8 mouse cellular contexts compared by ENCODE assay signal in the genomic region with DNA sequence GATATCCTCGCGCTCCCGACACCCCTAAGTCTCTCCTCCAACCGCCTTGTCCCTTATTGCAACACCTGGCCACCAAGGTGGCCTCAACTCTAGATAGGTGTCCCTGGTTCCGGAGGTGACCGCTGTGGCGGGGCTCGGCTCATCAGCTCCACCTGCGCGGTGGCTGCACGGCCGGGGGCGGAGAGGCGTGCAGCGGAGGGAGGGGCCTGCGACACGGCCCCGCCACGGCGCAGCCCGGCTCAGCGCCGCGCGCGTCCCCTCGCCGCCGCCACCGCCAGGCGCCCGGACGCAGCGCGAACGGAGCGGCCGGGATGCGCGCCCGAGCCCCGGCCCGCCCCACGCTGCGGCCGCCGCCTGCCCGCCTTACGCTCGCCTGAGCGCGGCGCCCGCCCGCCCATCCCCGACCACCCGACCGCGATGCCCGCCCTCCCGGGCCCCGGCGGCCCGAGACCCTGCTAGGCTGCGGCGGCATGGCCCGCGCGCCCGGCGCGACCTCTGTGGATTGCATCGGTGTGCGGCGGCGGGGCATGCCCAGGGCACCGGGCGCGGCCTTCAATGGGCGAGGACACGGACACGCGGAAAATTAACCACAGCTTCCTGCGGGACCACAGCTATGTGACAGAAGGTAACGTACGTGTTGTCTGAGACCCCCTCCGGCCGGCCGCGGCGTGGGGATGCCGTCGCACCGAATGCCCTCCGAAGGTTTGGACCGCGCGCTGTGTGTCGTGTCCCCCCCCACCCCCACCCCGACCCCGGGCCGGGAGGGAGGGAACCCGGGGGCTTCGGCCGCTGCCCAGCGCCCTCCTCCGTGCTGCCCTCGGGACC. TPM values are rescaled to one million over a fixed set of nuclear protein-coding genes. Genes with fewer than 3 reads are reported as not detected.
A peak's percentile ranks its signal among the peaks of the same experiment; 100 is the strongest.
DNase-seq lines count a peak whose midpoint lies in the region; ATAC-seq and TF ChIP-seq lines count a peak whose summit lies in the region.

A gene (plus strand): TSS at position 248 of the 825 bp plus-strand sequence.

- peak within 1 kb of the TSS; percentile 54; the same call in 1 of the 2 replicates for H3K9ac ChIP-seq in heart, embryonic 13.5 days
- peak within 1 kb of the TSS; percentile 77 for H3K9ac ChIP-seq in forebrain, postnatal 0 days
- H3K9ac ChIP-seq in limb, embryonic 11.5 days (ENCODE audit: low read length), result no peak within 1 kb of the TSS

- no peak for DNase-seq in heart, postnatal 10 days
- DNase-seq in brain, embryonic 14.5 days (ENCODE audit: low read depth), result no peak
- DNase-seq in forebrain, postnatal 0 days, result peak; percentile 57
- peak; percentile 27 for DNase-seq in limb, embryonic 11.5 days (ENCODE audit: low spot score)
- DNase-seq in right cerebral cortex, postnatal 14 days, result peak; percentile 57
- DNase-seq in Muller cell, postnatal 12 days (ENCODE audit: inconsistent ontology term), result no peak

- no peak within 1 kb of the TSS for H3K27ac ChIP-seq in heart, embryonic 13.5 days (replicated peaks)
- H3K27ac ChIP-seq in forebrain, postnatal 0 days (ENCODE audit: low read depth, low read length), result peak within 1 kb of the TSS; percentile 80
- H3K27ac ChIP-seq in limb, embryonic 11.5 days (replicated peaks; ENCODE audit: low read depth, low read length), result no peak within 1 kb of the TSS

- H3K36me3 ChIP-seq in heart, embryonic 13.5 days, result no peaks in the 10 kb centered on the region
- H3K36me3 ChIP-seq in forebrain, postnatal 0 days (ENCODE audit: insufficient read depth), result no peaks in the 10 kb centered on the region
- H3K36me3 ChIP-seq in limb, embryonic 11.5 days (ENCODE audit: control insufficient read depth, insufficient read depth, low read length), result no peaks in the 10 kb centered on the region

- no peak for ATAC-seq in heart, embryonic 13.5 days (ENCODE audit: extremely low read depth, insufficient number of reproducible peaks, low FRiP score, low TSS enrichment)
- ATAC-seq in forebrain, postnatal 0 days, result peak; percentile 75
- ATAC-seq in limb, embryonic 11.5 days (ENCODE audit: insufficient number of reproducible peaks, low FRiP score, low TSS enrichment, low read depth), result no peak
- no peak for ATAC-seq in erythroid progenitor cell, adult 5-6 weeks (replicated peaks; ENCODE audit: low FRiP score, poor library complexity, severe bottlenecking)

- peaks cover 100% of the 10 kb centered on the region for H3K27me3 ChIP-seq in heart, embryonic 13.5 days (replicated peaks)
- peaks cover 21% of the 10 kb centered on the region for H3K27me3 ChIP-seq in forebrain, postnatal 0 days (ENCODE audit: insufficient read depth, low read length)
- peaks cover 80% of the 10 kb centered on the region for H3K27me3 ChIP-seq in limb, embryonic 11.5 days (ENCODE audit: control insufficient read depth, insufficient read depth, low read length)

- no peak for TF ChIP-seq CTCF in brain, embryonic 14.5 days (IDR thresholded peaks at IDR 0.05; ENCODE audit: borderline replicate concordance, extremely low read depth, insufficient read depth, insufficient read length)
- TF ChIP-seq CTCF in forebrain, postnatal 0 days (IDR thresholded peaks at IDR 0.05; ENCODE audit: low read depth), result no peak

- intact Hi-C loops in heart, postnatal 10 days (cut with DNase I), result no loop called here

- peak within 1 kb of the TSS; percentile 85 for H3K4me2 ChIP-seq in heart, embryonic 13.5 days
- peak within 1 kb of the TSS; percentile 81 for H3K4me2 ChIP-seq in forebrain, postnatal 0 days (ENCODE audit: low read depth)
- peak within 1 kb of the TSS; percentile 75 for H3K4me2 ChIP-seq in limb, embryonic 11.5 days (ENCODE audit: low read depth, severe bottlenecking)

- H3K4me1 ChIP-seq in heart, embryonic 13.5 days, result peaks cover 22% of the 10 kb centered on the region
- no peaks in the 10 kb centered on the region for H3K4me1 ChIP-seq in forebrain, postnatal 0 days (ENCODE audit: insufficient read depth)
- H3K4me1 ChIP-seq in limb, embryonic 11.5 days (ENCODE audit: control insufficient read depth, insufficient read depth, low read length), result peaks cover 8% of the 10 kb centered on the region; the same call in 1 of the 2 replicates

- 1% methylated on average over 95 of the region's 108 CpGs for WGBS in heart, embryonic 13.5 days
- WGBS in forebrain, postnatal 0 days, result under 1% methylated on average over 108 of the region's 108 CpGs
- WGBS in limb, embryonic 11.5 days, result 1% methylated on average over 88 of the region's 108 CpGs

- TF ChIP-seq POLR2A in brain, embryonic 14.5 days (IDR thresholded peaks at IDR 0.05; ENCODE audit: borderline replicate concordance, extremely low read depth, insufficient read depth, insufficient read length, poor library complexity, severe bottlenecking), result no peak

- H3K9me3 ChIP-seq in heart, embryonic 13.5 days, result no peaks in the 10 kb centered on the region
- H3K9me3 ChIP-seq in forebrain, postnatal 0 days (ENCODE audit: low read length), result no peaks in the 10 kb centered on the region
- no peaks in the 10 kb centered on the region; the same call in 1 of the 2 replicates for H3K9me3 ChIP-seq in limb, embryonic 11.5 days (ENCODE audit: control insufficient read depth, low read length)

- peak within 1 kb of the TSS; percentile 54 for H3K4me3 ChIP-seq in heart, embryonic 13.5 days
- H3K4me3 ChIP-seq in forebrain, postnatal 0 days (ENCODE audit: low read depth, low read length), result peak within 1 kb of the TSS; percentile 65
- H3K4me3 ChIP-seq in limb, embryonic 11.5 days (ENCODE audit: low read depth, low read length), result peak within 1 kb of the TSS; percentile 29

RNA-seq across cellular contexts. Expression of the gene that starts here (rescaled TPM):
- 0.09 TPM in 2 replicates for polyA plus RNA-seq in heart, embryonic 13.5 days (2015; fragmentation: Nextera tagmentation; extraction: Ambion mirVana)
- total RNA-seq in heart, postnatal 10 days (2021), result under 1 TPM; 0.19 to 0.25 TPM
- polyA plus RNA-seq in brain, embryonic 14.5 days (2012; rRNA removed), result 49.0 and 66.7 TPM in 2 replicates
- 171 and 177 TPM in 2 replicates for total RNA-seq in forebrain, postnatal 0 days (2014; rRNA removed)
- 75.5 and 96.1 TPM in 2 replicates for polyA plus RNA-seq in forebrain, postnatal 0 days (2015; fragmentation: Nextera tagmentation; extraction: Ambion mirVana)
- 0.11 and 0.24 TPM in 2 replicates for polyA plus RNA-seq in limb, embryonic 11.5 days (2014; fragmentation: Nextera tagmentation; extraction: Ambion mirVana)
- total RNA-seq in erythroid progenitor cell, adult 5-6 weeks (2015; ENCODE audit: low replicate concordance), result not detected in 2 replicates
- not detected in 2 replicates for total RNA-seq in erythroid progenitor cell, adult 5-6 weeks (2017; ENCODE audit: low replicate concordance)

Comparison
In these comparisons a context has a peak if more than half of its experiments do, and no peak if none do; other contexts are left out.
1. RNA of the gene that starts here (total RNA-seq): 171 to 177 TPM in forebrain, postnatal 0 days; 0.19 to 0.25 TPM in heart, postnatal 10 days and not detected in erythroid progenitor cell, adult 5-6 weeks; every median in the first group is over 100 times any median in the second.
2. RNA of the gene that starts here (polyA plus RNA-seq): 75.5 to 96.1 TPM in forebrain, postnatal 0 days and 49.0 to 66.7 TPM in brain, embryonic 14.5 days; 0.11 to 0.24 TPM in limb, embryonic 11.5 days and 0.09 TPM in heart, embryonic 13.5 days; every median in the first group is over 10 times any median in the second.
3. Peak in DNase-seq, H3K4me3 ChIP-seq and H3K4me2 ChIP-seq in limb, embryonic 11.5 days; RNA of the gene not detected or under 1 TPM.
4. DNase-seq: peak in forebrain, postnatal 0 days (single experiment) and right cerebral cortex, postnatal 14 days (single experiment); none in heart, postnatal 10 days (0 of 2), brain, embryonic 14.5 days (single experiment) and Muller cell, postnatal 12 days (single experiment).
5. Peak in every context shown above with its lines, with median percentiles within 50 percentile points of each other: H3K4me2 ChIP-seq and H3K4me3 ChIP-seq.